Mouse (Mus musculus) G1E-ER4 (cell line): ENCODE measurements around the gene Rpl31. TPM values are rescaled to one million over a fixed set of nuclear protein-coding genes. Genes with fewer than 3 reads are reported as not detected.

Experiments used
- GATA1 ChIP-seq: IDR thresholded peaks from one replicate; pipeline ENCODE4 v1.8.0; 2012; ENCODE audit warnings: low read length, inconsistent platforms
- polyA plus RNA-seq: library from polyadenylated mRNA; stranded (reverse); fragments of >175 nt; gene quantifications from 2 replicates; pipeline ENCODE4 v1.2.3, GENCODE M21; 2012

The Rpl31 gene
- polyA plus RNA-seq, 1 experiment = 322 TPM

- no peak for TF ChIP-seq GATA1
Measured at GRCm38 (mm10) chr1:39410085-39410821, 42.6 kb downstream of the Rpl31 start.

- TF ChIP-seq GATA1 = no peak
Measured at GRCm38 (mm10) chr1:39417817-39418216, 50.2 kb downstream of the Rpl31 start.

- TF ChIP-seq GATA1 = no peak
Measured at GRCm38 (mm10) chr1:39418852-39419251, 51.2 kb downstream of the Rpl31 start.

- no peak for TF ChIP-seq GATA1
Measured at GRCm38 (mm10) chr1:39420987-39421386, 53.3 kb downstream of the Rpl31 start.

Other genes starting within 250 kb of the Rpl31 start
- not detected in 2 replicates for gene Npas2, start 174.1 kb upstream of the Rpl31 start, polyA plus RNA-seq
- gene Tbc1d8, start 110.9 kb downstream of the Rpl31 start, polyA plus RNA-seq = 0.93 and 1.1 TPM in 2 replicates
- gene Cnot11, start 167.2 kb downstream of the Rpl31 start, polyA plus RNA-seq = 111 and 146 TPM in 2 replicates
- gene Rnf149, start 209.6 kb downstream of the Rpl31 start, polyA plus RNA-seq = 104 and 136 TPM in 2 replicates